Mouse (Mus musculus) granulocyte monocyte progenitor cell, adult 5-6 weeks (primary cell): ENCODE measurements around the gene Rabep1. TPM values are rescaled to one million over a fixed set of nuclear protein-coding genes. Genes with fewer than 3 reads are reported as not detected.

Experiments
- ATAC-seq: replicated peaks from 2 replicates; pipeline ENCODE4 v1.8.0; 2016; ENCODE audit warnings: mild to moderate bottlenecking, moderate TSS enrichment, inconsistent platforms; ENCODE audit not compliant: poor library complexity, severe bottlenecking
- total RNA-seq, 2 experiments: library from RNA; stranded (forward) in 1 of 2; stranded (reverse) in 1 of 2; fragments of 200-712, 200-1000 nt in 1 of 2; fragments of >200 nt in 1 of 2; fragmentation: Nextera tagmentation in 1 of 2; gene quantifications; 2 replicates each; pipeline ENCODE4 v1.2.3; 2014 to 2017

Rabep1 gene
- total RNA-seq (2014; fragmentation: Nextera tagmentation) = 20.4 and 22.5 TPM in 2 replicates
- 32.1 and 36.9 TPM in 2 replicates for total RNA-seq (2017)

DNA sequence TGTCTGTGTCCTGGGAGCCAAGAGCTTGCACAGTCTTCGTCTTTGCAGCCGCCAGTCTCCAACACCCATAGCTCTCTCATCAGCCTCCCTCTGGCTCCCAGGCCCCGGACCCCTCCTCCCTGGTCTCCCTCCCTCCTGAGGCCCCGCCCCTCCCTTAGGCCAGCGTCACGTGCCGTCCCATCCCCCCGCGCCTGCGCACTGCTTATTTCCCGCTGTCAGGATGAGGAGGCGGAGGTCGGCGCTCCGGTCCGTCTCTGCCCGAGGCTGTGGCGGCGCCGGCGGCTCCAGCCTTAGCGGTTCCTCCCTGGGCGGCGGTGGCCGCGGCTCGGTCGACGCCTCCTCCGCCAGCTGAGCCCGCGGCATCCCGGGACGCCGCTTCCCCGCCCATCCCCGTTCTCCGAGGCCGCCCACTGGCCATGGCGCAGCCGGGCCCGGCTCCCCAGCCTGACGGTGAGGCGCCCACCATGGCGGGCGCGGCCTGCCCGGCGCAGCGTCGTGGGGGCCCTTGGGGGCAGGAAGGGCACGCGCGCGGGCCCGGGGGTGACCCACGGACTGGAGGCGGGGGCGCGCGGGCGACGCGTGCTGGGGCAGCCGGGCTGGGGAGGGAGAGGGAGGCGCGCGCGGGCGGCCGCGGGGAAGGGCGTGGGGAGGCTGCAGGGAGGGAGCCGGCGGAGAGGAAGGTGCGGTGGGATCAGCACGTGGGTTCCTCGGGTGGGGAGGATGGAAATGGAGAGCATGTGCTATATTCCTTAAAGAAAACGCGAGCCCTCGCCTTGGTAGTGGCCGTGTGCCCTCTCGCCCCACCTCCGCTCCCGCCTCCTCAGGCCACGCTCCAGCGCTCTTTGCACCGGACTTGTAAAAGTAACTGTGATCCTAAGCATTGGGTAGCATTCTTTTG lies at the start of gene Rabep1:
Gene Rabep1, plus strand, starts transcription at position 220 of the 898 bp plus-strand sequence.
- peak; percentile 88 for ATAC-seq

DNA sequence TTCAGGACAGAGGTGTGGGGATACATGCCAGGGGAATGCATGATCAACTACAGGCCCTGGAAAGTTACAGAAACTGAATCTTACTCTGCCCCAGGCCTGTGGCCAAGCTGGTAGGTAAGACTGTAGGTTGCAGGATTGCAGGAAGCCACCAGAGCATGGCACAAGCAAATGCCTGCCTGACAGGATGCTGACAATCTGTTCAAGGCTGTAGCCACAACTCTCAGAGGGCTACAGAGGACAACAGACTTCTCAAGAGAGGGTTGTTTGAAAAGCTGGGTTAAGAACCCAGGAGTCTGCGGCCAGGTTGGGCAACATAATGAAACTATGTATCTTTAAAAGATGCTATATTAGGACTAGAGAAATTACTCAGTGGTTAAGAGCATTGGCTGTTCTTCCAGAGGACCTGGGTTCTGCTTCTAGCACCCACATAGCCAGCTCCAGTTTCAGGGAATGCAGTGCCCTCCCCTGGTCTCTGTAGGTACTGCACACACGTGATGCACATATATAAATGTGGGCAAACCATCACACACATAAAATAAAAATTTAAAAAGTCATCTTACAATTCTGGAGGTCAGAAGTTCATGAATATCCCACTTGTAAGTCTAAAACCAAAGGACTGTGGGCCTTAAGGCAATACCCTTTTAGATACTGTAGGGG lies 42.2 kb upstream of the Rabep1 start:
- no peak for ATAC-seq

DNA sequence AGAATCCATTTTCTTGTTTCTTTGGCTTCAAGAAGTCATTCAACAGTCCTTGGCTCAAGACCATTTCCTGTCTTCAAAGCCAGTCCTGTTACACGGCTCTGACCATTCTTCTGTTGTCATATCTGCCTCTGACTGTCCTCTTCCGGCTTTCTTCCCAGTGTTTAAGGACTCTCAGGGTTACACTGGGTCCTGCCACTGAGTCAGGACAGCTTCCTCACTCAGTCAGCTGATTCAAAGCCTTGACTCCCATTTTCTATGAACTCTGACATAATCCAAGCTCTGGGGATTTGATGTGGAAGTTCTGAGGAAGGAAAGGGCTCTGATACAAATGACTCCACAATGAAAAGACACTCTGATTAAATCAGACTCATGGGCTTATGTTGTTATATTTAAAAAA lies 41.7 kb upstream of the Rabep1 start:
- ATAC-seq = no peak

DNA sequence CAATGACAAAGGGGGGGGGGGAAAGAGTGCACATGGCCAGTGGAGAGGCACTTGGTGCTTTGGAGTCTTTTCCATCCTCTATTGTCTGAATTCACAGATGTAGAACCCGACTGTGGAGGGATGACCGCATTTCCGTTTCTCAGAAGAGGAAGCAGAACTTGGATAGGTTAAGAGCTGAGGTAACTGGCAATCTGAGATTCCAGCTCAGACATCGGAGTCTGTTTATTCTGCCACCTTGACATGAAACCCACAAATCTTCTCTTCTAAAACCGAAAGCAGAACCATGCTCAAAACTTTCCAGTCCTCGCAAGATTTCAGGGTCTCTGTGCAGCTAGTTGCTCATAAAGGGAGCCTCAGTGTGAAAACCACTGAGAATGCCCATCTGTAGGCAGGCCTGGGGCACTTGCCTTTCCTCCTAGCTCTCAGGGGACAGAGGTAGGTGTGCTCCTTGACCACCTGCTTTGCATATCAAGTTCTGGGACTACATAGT lies 40.8 kb upstream of the Rabep1 start:
- ATAC-seq = peak; percentile 87

DNA sequence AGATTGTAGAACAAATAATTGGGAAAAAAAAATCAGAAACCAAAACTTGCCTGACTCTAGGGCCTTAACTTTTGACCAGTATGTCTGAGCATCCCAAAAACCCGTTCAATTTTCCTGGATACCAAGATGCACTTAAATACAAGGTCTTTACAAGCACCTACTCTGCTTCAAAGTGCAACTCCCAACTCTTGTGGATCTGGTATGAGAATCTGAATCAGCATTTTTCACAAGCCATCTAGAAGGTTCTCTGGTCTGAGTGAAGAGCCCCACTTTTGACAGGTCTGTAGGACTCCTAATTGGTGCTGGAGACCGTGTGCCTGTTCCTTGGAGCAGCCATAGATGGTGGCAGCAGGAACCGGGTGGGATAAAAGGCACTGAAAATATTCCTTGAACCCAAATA lies 40.2 kb upstream of the Rabep1 start:
- ATAC-seq = no peak

DNA sequence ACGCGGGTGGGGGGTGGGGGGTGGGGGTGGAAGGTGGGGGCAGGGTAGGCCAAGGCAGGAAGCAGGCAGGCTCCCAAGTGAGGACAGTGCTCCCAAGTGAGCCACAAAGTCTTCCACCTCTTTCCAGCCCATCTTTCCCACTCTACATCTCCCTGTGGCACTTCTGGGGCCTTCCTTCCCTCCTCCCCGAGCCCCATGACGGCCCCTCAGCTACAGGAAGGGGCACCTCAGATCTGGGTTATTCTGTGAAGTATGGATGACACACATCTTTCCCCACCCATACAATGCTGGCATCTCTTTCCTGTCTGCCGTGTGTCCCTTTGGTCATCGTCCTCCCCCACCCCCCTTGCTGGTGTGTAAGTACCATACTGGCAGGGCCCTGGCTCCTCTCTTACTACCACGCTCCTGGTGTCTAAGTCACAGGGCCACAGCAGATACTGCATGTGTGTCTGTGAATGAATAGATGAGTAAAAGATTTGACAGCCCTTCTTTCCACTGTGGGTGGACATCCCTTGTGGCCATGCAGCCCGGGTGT lies 38.9 kb upstream of the Rabep1 start:
- no peak for ATAC-seq

DNA sequence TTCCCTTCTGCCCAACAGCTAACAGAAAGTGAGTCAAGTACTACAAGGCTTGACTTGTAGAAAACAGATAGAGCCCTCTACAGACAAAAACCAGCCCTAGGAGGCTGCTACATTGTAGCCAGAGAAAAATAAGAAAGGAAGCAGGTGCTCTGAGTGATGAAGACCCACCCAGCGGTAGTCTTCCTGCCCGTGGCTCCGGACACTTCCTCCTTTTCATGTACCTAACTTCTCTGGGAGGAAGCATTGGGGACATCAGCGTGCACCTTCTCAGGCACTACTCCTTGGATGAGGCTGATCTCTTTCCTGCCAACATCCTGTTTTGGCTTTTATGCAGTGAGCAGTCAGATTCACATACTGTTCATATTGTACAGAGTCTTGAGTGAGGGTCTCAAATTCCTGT lies 37.9 kb upstream of the Rabep1 start:
- no peak for ATAC-seq

DNA sequence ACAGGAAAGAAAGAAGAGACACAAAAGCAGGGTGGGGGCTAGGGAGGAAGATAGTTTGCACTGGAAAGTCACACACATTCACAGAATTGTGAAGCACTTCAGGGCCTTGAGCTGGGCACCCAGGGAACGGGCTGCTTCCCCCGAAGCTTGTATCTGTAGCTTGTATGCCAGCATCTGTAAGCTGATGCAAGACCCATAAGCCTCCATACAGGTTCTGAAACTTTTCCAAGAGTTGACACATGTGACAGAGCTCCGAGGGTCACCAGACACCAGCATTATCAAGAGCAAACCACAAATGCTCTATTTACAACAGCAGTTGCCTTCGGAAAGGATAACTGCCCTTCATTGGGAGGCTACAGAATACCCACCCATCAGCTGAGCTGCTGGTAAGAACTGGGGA lies 36.9 kb upstream of the Rabep1 start:
- no peak for ATAC-seq

DNA sequence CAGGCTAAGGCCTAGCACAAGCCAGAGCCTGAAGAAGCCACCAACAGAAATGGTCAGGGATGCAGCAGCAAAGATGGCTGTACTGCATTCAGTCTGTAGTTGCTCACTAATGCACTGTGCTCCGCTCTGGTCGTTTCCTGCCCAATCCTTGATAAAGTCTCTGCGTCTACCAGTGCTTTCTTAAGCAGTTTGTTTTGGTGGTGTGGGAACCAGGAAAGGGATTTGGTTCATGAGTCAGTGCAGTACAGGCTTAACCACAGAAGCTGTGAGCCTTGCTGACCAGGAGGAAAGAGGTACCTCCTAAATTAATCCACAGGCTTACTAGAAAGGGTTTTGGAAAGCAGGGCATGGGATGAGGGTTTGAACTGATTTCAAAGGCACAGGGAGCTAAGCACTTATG lies 36.5 kb upstream of the Rabep1 start:
- no peak for ATAC-seq

DNA sequence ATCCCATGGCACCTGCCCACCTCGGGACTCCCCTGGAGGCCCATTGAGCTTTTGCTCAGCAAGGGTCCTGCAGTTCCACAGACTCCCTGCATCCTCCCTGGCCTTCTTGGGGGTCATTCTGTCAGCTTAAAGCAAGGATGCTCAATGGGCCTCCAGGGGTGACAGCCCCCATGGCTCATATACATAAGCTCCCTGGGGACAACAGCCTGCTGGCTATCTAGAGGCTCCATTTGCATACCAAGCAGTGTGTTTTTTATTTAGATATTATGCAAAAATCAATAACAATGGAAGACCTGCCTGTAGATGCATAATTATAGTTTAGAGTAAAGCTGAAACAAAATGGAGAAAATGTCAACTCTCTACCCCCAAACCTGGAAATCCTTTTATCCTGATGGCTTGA lies 35.6 kb upstream of the Rabep1 start:
- ATAC-seq = no peak

DNA sequence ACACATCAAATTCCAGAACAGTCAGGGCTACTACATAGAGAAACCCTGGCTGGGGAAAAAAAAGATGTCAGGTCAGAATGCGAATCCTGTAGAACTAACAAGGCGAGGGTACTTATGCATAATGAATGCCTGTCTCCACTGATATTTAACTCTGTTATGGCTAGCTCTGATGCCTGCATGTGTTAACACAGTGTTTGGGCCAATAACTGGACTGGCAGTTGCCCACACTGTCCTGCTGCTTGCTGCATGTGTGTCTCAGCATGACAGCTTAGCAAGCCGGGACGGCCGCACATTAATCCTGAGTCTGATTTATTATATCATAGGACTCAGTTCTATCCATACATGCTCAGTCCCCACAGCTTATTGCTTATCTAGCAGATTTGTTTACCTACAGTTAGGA lies 33.5 kb upstream of the Rabep1 start:
- no peak for ATAC-seq

DNA sequence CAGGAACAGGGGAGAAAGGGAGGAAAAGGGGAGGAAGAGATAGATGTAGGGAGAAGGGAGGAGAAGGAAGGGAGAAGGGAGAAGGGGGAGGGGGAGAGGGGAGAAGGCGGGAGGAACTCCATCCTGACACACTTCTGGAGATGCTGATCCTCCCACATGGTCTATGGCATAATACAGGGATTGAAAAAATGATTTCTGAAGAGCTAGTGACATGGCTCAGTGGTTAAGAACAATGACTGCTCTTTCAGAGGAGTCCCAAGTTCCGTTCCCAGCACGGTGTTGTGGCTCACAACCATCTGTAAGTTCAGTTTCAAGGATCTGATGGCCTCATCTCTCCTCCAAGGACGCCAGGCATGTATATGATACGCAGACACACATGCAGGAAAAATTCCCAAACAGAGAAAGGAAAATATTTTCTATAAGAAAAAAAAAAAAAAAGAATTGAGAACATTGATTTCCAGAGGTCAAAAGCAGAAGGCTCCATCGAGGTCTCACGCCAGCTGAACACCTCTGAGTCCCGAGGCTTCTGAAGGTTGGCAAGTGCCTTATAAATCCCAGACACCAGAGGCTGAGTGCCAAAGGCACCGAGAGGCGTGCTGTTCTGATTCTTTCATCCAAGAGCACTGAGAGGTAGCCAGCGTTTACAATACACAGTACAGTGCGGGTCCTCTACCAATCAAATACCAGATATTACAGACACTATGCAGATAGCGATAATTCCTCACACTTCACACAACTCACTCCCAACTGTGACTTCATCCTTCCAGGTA lies 32.9 kb upstream of the Rabep1 start:
- ATAC-seq = no peak

DNA sequence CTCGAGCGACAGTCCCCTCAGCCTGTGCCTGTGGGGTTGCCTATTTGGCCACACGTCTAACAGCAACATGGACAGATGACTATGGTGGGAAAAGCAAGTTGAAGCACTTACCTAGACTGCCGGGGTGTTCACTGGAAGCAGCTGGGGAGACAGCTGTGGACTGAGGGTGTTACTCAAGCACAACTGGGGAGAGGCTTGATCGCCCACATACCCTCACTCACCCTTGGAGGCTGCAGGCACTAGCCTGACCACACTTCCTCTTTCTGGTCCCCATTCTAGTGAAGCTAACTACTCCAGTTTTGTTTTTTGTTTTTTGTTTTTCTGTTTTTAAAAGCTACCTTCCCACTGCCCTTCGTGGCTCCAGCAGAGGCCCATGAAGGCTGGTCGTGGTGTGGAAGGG lies 32.2 kb upstream of the Rabep1 start, which contains the start of gene Scimp:
Gene Scimp, minus strand, starts transcription at position 222 of the 400 bp plus-strand sequence.
- ATAC-seq = peak; percentile 94

DNA sequence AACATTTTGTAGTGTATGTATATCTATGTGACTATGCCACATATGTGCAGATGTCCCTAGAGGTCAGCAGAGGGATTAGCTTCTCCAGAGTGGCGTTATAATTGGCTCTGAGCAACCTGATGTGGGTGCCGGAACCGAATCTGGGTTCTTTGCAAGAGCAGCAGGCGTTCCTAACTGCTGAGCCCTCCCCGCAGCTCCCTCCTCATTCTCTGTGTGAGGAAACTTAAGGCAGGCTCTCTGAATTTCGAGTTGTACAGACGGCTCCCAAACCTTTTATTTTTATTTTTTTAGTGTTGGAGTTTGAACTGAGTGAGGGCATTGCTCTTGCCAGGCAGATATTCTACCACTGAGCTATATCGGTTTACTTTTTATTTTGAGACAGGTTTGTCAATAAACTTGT lies 29.5 kb upstream of the Rabep1 start:
- ATAC-seq = no peak

DNA sequence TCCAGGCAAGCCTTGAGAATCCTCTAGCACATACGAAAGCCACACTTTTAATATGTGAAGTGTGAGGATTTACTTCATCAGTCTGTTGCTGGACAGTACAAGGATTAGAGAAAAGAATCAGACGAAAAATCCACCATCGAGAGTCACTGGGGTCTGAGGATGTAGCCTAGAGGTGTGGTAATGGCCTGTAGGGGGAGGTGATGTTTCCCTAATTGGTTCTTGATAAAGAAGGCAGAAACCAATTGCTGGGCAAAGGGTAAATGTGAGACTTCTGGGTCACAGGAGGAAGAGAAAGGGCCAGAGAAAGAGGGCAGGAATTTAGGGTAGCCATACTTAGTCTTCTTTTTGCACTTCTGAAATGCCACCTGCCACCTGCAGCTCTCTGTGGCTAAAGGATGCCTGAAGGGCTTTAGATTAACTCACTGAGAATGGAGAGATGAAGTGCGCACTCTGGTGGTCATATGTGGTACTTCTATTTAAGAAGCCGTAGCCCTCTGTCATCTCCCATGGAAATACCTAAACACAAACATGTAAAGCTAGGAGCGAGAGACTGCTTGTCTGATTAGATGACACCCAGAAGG lies 29.0 kb upstream of the Rabep1 start:
- peak; percentile 61 for ATAC-seq

DNA sequence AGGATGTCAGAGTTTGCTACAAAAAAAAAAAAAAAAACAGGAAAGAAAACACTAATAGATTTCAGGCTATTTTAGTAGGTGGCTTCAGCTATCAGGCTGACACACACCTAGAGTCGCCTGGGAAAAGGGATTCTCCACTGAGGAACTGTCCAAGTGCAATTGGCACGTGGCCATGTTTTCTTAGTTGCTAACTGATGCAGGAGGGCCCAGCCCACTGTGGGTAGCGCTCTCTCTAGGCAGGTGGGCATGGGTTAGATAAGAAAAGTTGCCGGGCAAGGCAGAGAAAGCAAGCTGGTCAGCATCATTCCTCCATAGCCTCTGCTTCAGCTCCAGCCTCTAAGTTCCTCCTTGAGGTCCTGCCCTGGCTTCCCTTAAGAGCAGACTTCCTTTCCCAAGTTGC lies 27.8 kb upstream of the Rabep1 start:
- ATAC-seq = no peak

DNA sequence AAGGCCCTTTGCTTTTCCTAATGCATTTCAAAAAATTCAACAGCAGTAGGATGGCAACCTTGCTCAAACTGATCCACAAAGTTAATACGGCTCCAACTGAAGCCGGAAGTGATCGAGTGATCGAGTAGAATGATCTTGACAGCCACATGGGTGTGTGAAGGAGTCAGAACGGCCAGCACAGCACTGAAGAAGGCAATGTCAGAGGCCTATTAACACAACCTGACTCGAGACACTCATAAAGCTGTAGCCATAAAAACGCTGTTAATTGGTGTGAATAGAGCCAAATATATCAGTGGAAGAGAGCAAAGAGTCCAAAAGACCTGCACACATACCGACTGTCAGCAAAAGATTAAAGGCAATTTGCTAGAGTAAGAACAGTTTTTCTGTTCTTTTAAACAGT lies 24.5 kb upstream of the Rabep1 start:
- ATAC-seq = no peak

DNA sequence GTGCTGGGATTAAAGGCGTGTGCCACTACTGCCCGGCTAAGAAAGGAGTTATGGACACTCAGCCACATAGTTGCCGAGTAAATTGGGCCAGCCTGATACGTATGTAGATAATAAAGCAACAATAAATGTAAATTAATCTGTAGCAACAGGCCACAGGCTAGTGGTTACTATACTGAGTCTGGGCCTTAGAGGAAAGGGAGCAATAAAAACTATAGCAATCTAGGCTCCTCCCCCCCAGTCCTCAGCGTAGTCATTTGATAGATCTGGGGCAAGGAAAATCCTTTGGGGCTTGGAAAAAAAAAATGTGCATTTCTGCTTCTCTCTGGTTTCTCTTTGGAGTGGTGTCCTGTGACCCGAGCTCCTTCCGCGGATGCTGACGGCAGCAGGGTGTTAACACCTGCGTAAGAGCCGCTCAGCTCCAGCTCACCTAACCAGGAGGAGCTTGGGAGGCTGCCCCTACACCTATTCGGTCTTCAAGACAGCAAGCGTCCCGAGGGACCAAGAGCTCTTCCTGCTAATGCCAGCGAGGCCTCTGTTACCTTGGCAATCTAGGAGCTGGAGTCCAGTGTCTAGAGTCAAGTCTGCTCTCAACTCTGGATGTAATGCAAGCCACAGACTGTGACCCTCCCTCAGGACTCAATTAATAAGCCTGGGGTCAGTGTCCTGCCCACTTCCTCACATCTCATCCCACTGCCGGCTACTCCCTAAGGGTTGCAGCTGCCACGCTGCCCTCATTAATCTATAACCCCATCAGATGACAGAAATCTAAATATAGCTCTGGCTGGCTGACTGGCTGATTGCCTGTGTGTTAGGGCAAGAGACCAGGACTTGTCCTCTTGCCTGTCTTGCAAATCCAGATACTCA lies 22.6 kb upstream of the Rabep1 start:
- no peak for ATAC-seq

DNA sequence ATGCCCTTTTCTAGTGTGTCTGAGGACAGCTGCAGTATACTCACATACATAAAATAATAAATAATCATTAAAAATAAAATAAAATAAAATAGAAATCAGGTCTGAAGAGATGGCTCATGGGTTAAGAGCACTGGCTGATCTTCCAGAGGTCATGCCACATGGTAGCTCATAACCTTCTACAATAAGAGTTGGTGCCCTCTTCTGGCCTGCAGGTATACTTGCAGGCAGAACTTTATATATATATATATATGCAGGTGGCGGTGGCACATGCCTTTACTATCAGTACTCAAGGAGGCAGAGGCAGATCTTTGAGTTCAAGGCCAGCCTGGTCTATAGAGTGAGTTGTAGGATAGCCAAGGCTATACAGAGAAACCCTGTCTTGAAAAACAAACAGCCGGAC lies 18.4 kb upstream of the Rabep1 start:
- ATAC-seq = 0 out of 2 replicates have a peak, but pooled peaks have one; percentile 40
